Mouse (Mus musculus) kidney, adult 2 months (tissue): ENCODE results near the gene Gpr19. TPM values are rescaled to one million over a fixed set of nuclear protein-coding genes. Genes with fewer than 3 reads are reported as not detected.

ENCODE experiments used
- DNase-seq: peaks from one replicate; pipeline ENCODE4 v3.0.0; 2021
- H3K27ac ChIP-seq: fragments of 200-500 bp; 2 replicates; pipeline ENCODE4 v1.5.1; 2012; ENCODE audit warnings: low read depth, low read length, control low read depth, inconsistent platforms; ENCODE audit not compliant: insufficient read depth
- H3K27me3 ChIP-seq: fragments of 200-500 bp; replicated peaks from 2 replicates; pipeline ENCODE4 v1.6.1; 2012; ENCODE audit warnings: mild to moderate bottlenecking, moderate library complexity, low read length, inconsistent platforms; ENCODE audit not compliant: control insufficient read depth, insufficient read depth
- H3K36me3 ChIP-seq: fragments of 200-500 bp; 2 replicates; pipeline ENCODE4 v1.6.1; 2012; ENCODE audit warnings: mild to moderate bottlenecking, moderate library complexity, low read length, inconsistent platforms; ENCODE audit not compliant: control insufficient read depth, insufficient read depth
- H3K4me1 ChIP-seq: fragments of 200-500 bp; 2 replicates; pipeline ENCODE4 v1.6.1; 2011; ENCODE audit warnings: low read length; ENCODE audit not compliant: control insufficient read depth, insufficient read depth
- H3K4me3 ChIP-seq: fragments of 200-500 bp; 2 replicates; pipeline ENCODE4 v1.5.1; 2011; ENCODE audit warnings: mild to moderate bottlenecking, low read depth, low read length, control low read depth; ENCODE audit not compliant: insufficient read depth
- CTCF ChIP-seq: fragments of 200-500 bp; conservative IDR thresholded peaks from 2 replicates; pipeline ENCODE4 v1.5.1; 2011; ENCODE audit warnings: low read depth, mild to moderate bottlenecking, control low read depth, low read length, moderate library complexity, mixed read lengths; ENCODE audit not compliant: insufficient read depth, insufficient read length
- POLR2A ChIP-seq: fragments of 200-500 bp; IDR thresholded peaks from one replicate; pipeline ENCODE4 v1.6.1; 2011; ENCODE audit warnings: low read depth, low read length, control low read depth
- WGBS: fragments of 180-500 bp; shearing (Covaris S2); methylation state at CpG from one replicate; pipeline ENCODE4 v1.1.7; 2018; 5-methylcytosine and 5-hydroxymethylcytosine counted together
- polyA plus RNA-seq: library from polyadenylated mRNA; depleted of rRNA; stranded (reverse); fragments of >200 nt; gene quantifications from 2 replicates; pipeline ENCODE4 v1.2.3, GENCODE M21; 2012

The Gpr19 gene
- polyA plus RNA-seq, 1 experiment, result 6.4 TPM

- Histone ChIP-seq H3K4me1 (no peaks in the 10 kb centered on the region; the same call in 1 of the 2 replicates), H3K4me3 (peak overlapping the region; percentile 82), H3K27ac (peak overlapping the region; percentile 93), H3K36me3 (peaks cover 1% of the 10 kb centered on the region; the same call in 1 of the 2 replicates), H3K27me3 (no peaks in the 10 kb centered on the region)
- TF ChIP-seq CTCF (no peak), POLR2A (no peak)
- WGBS, result 1% methylated on average over 13 of the region's 13 CpGs
- no peak for DNase-seq
Measured at GRCm38 (mm10) chr6:134927595-134928095, 29.3 kb upstream of the Gpr19 start.

- H3K36me3 ChIP-seq, result peaks cover 1% of the 10 kb centered on the region; the same call in 1 of the 2 replicates
Measured at GRCm38 (mm10) chr6:134926803-134927594, 28.6 kb upstream of the Gpr19 start.

DNA sequence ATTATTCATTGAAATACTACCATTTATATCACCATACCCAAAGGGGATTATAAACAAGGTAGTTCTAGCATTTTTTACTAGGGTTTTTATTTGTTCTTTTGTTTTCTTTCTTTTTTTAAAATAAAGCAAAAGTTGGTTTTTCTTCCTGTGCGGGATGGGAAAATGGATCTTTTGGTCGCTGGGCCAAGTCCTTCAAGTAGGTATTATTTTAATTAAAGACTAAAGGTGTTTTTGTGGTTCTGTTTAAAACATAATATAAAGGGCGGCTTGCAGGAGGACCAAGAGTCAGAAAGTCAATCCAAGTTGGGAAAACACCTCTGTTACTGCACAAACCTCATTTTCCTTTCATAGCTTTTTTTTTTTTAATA lies 27.9 kb upstream of the Gpr19 start:
- TF ChIP-seq POLR2A (no peak), CTCF (no peak)
- peak overlapping the region; percentile 82 for H3K4me3 ChIP-seq
- H3K36me3 ChIP-seq, result peaks cover 1% of the 10 kb centered on the region; the same call in 1 of the 2 replicates
- DNase-seq, result no peak
- H3K27ac ChIP-seq, result peak overlapping the region; percentile 93
- H3K27me3 ChIP-seq, result no peaks in the 10 kb centered on the region
- WGBS, result 34% methylated on average over 3 of the region's 3 CpGs
- H3K4me1 ChIP-seq, result no peaks in the 10 kb centered on the region; the same call in 1 of the 2 replicates

More at GRCm38 (mm10) chr6:134926803-134927594, 28.6 kb upstream of the Gpr19 start:
- Histone ChIP-seq H3K27ac (peak overlapping the region; percentile 93), H3K4me3 (peak overlapping the region; percentile 82), H3K4me1 (no peaks in the 10 kb centered on the region; the same call in 1 of the 2 replicates), H3K27me3 (no peaks in the 10 kb centered on the region)
- peak; percentile 69 for DNase-seq
- WGBS, result under 1% methylated on average over 63 of the region's 63 CpGs
- TF ChIP-seq POLR2A (no peak), CTCF (no peak)

- H3K27me3 ChIP-seq, result no peaks in the 10 kb centered on the region
- H3K4me1 ChIP-seq, result no peaks in the 10 kb centered on the region; the same call in 1 of the 2 replicates
Measured at GRCm38 (mm10) chr6:134925673-134926337, 27.4 kb upstream of the Gpr19 start.

DNA sequence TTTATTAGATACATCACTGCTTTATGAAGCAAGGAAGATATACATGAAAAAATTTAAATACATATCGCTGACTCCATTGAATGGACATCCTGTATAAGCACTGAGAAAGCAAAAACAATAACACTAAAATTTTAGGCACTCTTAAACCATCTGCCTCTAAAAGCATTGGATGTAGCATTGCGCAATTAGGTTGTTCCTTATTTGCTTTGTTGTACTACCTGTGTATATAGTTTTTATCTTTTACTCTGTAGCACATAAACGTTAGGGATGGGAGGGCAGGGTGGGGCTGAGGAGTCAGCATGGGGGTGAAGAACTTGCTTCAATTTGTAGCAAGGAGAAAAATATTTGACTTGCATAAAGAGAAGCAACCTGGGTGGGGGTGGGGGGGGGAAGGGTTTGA lies 25.9 kb upstream of the Gpr19 start:
- TF ChIP-seq POLR2A (no peak), CTCF (no peak)
- DNase-seq, result no peak
- Histone ChIP-seq H3K27ac (no peak overlapping the region), H3K27me3 (no peaks in the 10 kb centered on the region), H3K4me1 (no peaks in the 10 kb centered on the region; the same call in 1 of the 2 replicates), H3K4me3 (no peak overlapping the region), H3K36me3 (peaks cover 1% of the 10 kb centered on the region; the same call in 1 of the 2 replicates)
- WGBS, result 56% methylated on average over 3 of the region's 3 CpGs

More at GRCm38 (mm10) chr6:134925673-134926337, 27.4 kb upstream of the Gpr19 start:
- no peak overlapping the region for H3K27ac ChIP-seq
- TF ChIP-seq CTCF (no peak), POLR2A (no peak)
- DNase-seq, result no peak
- no peak overlapping the region for H3K4me3 ChIP-seq
- H3K36me3 ChIP-seq, result peaks cover 1% of the 10 kb centered on the region; the same call in 1 of the 2 replicates
- 67% methylated on average over 4 of the region's 4 CpGs for WGBS

DNA sequence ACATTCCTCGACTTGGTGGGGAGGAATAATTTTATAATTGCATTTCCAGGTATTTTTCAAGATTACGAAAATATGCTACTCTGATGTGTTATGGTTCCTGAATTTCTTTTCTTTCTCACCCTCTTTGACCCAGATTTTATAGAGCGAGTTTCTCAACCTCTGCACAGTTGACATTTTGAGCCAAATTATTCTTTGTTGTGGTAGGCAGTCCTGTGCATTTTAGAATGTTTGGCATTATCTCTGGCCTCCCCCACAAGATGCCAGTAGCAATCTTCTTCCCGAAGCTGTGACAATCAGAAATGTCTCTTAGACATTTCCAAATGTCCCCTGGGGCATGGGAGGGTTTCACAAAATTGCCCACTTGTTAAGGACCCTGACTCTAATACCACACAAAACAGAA lies 25.3 kb upstream of the Gpr19 start:
- WGBS, result 49% methylated on average over 4 of the region's 4 CpGs
- TF ChIP-seq POLR2A (no peak), CTCF (no peak)
- no peaks in the 10 kb centered on the region for H3K27me3 ChIP-seq
- no peaks in the 10 kb centered on the region; the same call in 1 of the 2 replicates for H3K4me1 ChIP-seq
- DNase-seq, result no peak
- H3K36me3 ChIP-seq, result peaks cover 1% of the 10 kb centered on the region; the same call in 1 of the 2 replicates
- H3K27ac ChIP-seq, result no peak overlapping the region
- H3K4me3 ChIP-seq, result no peak overlapping the region
